Mouse (Mus musculus): ENCODE measurements at regions not wholly inside any gene's neighbourhood (a gene's known extent, or its start where the extent isn't known, plus 50 kb on each side); places are given as distances from the start of the nearest gene placed in this dataset.

GRCm38 (mm10) chr5:64030281-64030960 lies 61.7 kb upstream of the Rell1 start:
- TF ChIP-seq POLR2A (IDR thresholded peaks at IDR 0.05; ENCODE audit: extremely low read depth, insufficient read depth, low read length): no peak
- no peak for TF ChIP-seq CTCF (IDR thresholded peaks at IDR 0.05; ENCODE audit: low read depth, low read length)
